Mouse (Mus musculus): ENCODE measurements at regions not wholly inside any gene's neighbourhood (a gene's known extent, or its start where the extent isn't known, plus 50 kb on each side); places are given as distances from the start of the nearest gene placed in this dataset.

GRCm38 (mm10) chr9:74650036-74650435 is 211.7 kb upstream of the Onecut1 start:
- no peak for DNase-seq (ENCODE audit: low spot score in 2 of 2)

DNA sequence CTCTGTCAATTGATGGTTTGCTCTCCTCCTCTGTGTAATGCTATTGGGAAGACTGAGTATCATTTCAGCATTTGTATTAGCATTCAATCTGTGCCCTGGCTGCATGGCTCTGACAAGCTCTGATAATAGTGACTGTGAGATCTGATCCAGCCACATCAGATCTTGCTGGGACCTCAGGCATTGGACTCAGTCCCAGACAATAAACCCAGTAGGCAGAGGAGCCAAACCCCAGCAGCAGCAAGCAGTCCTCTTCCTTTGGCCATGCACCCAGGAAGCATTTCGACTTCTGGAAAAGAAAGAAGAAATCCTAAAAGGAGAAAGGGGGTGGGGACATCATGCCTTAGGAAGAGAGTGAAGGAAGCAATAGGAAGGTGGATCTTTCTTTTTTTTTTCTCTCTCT is 205.8 kb upstream of the Onecut1 start:
- DNase-seq (ENCODE audit: low spot score in 2 of 2), result no peak

DNA sequence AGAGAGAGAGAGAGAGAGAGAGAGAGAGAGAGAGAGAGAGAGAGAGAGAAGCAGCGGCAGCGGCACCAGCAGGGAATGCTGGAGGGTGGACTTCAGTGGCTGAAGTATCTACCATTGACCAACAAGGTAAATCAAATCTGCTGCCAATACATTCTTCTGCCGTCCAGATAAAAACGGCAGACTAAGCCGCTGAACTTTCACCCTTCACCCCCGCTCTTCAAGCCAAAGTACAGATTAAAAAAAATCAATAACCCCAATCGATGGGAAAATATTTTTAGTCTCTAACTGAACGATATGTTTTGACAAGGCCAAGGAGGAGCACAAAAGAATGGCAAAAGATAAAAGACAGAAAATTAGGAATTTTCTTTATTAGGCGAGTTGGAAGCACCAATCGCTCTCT is 205.3 kb upstream of the Onecut1 start:
- no peak for DNase-seq (ENCODE audit: low spot score in 2 of 2)

DNA sequence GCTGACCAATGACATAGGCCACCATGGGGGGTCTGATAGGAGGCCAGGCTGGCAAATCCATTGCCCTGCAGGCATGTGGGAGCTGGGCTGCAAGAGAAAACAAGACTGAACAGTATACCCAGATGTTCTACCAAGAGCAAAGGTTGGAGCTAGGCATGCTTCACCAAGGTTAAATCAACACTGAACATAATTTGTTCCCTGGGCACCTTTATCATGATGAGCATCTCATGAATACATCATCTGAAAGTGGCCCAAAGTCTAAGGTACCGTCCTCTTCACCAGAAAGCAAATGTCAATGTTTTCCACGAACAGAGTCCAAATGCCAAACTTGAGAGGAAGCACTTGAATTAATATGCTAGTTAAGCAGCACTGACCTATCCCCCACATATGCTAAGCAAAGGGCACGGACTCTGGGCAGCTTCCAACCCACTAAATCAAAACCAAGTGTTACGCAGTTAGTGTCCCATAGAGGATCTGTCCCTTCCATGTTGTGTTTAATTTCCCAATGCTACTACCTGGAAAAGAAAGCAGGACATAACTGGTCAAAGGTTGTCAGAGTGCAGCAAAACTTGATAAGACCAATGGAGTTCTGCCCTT is 190.3 kb upstream of the Onecut1 start:
- DNase-seq (ENCODE audit: low spot score in 2 of 2), result no peak

- no peak for DNase-seq (ENCODE audit: low spot score in 2 of 2)
Observed at GRCm38 (mm10) chr9:74672261-74672660, 189.5 kb upstream of the Onecut1 start.

GRCm38 (mm10) chr9:74698229-74698628 is 163.5 kb upstream of the Onecut1 start:
- DNase-seq (ENCODE audit: low spot score in 2 of 2), result peak; percentile 2 to 4

DNA sequence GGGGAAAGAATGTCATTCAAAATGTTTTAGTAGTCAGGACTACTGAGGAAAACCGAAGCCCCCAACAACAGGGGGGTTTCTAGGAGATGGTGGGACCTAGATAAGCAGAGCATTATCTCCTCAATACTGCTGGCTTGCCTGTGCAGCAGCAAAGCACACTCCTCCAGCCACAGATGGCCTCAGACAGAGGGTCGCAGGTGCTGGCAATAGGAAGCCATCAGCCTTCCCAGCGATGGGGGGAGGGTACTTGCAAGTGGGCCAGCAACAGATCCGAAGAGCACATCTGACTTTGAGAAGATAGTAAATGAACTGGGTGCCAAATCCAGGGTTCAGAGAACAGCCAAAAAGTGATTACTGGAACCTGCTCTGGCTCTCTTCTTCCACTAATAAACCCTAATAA is 156.0 kb upstream of the Onecut1 start:
- no peak for DNase-seq (ENCODE audit: low spot score in 2 of 2)

GRCm38 (mm10) chr9:74707608-74708007 is 154.1 kb upstream of the Onecut1 start:
- DNase-seq (ENCODE audit: low spot score in 2 of 2), result no peak

GRCm38 (mm10) chr9:74711698-74712097 is 150.0 kb upstream of the Onecut1 start:
- no peak for DNase-seq (ENCODE audit: low spot score in 2 of 2)

DNA sequence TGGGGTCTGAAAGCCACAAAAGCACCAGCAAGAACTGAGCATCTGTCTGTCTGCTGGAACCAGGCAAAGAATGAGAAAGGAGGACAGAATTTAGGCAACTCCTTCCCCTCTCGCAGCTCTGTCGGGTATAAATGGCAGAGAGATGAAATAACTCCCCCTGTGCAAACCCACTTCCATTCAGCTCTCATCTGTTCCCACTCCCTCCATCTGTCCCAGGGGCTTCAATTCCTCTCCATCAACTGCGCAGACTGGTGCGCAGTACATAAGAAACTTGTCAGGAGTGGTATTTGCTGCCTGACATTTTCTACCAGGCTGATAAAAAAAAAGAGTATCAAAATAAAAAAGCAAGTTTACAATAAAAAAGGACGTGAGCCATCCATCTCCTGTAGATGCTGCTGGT is 129.3 kb upstream of the Onecut1 start:
- DNase-seq (ENCODE audit: low spot score in 2 of 2), result no peak

DNA sequence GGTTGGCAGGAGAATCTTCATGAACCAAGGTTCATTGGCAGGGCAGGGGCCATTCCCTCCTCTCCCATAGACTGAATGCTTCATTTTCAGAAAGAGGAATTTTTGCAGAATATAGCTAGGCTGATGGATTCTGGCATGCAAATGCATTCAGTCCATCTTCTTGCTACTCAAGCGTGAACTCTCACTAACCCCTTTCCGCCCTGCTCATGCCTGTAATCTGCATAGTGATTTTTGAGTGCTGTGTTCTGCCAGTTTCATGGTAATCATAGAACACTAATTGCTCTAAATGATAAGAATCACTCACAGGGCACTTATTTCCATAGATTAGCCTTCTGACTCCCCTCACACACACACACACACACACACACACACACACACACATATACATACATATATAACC is 119.8 kb upstream of the Onecut1 start:
- no peak for DNase-seq (ENCODE audit: low spot score in 2 of 2)

GRCm38 (mm10) chr9:74747886-74748285 is 113.8 kb upstream of the Onecut1 start:
- peak; percentile 33 to 50 for DNase-seq (ENCODE audit: low spot score in 2 of 2)

- DNase-seq (ENCODE audit: low spot score in 2 of 2), result no peak
Observed at GRCm38 (mm10) chr9:74758025-74758424, 103.7 kb upstream of the Onecut1 start.

GRCm38 (mm10) chr9:74758876-74759275 is 102.8 kb upstream of the Onecut1 start:
- DNase-seq (ENCODE audit: low spot score in 2 of 2), result no peak

- no peak for DNase-seq (ENCODE audit: low spot score in 2 of 2)
Observed at GRCm38 (mm10) chr9:74780419-74780818, 81.3 kb upstream of the Onecut1 start.

GRCm38 (mm10) chr9:74793394-74793793 is 68.3 kb upstream of the Onecut1 start:
- DNase-seq (ENCODE audit: low spot score in 2 of 2), result no peak

DNA sequence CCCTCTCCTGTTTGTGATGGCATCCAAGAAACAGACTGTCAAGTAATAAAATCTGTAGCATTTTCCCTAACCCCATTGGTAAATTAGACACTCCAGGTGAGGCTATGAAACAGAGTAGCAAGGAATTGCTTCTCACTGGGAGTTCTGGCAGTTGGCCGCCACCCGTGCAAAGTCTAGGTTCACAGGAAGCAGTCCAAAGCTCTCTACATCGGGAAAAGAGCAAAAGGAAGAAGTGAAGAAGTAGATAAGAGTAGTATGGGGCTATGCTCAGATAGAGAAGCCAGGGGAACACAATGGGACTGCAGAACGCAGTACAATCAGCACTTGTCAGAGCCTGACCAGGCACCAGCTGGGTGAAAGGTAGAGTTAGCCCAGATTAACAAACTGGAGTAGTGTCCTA is 65.7 kb upstream of the Onecut1 start:
- no peak for DNase-seq (ENCODE audit: low spot score in 2 of 2)

- no peak for DNase-seq (ENCODE audit: low spot score in 2 of 2)
Observed at GRCm38 (mm10) chr9:74797272-74797844, 64.4 kb upstream of the Onecut1 start.

GRCm38 (mm10) chr9:74801091-74801490 is 60.6 kb upstream of the Onecut1 start:
- no peak for DNase-seq (ENCODE audit: low spot score in 2 of 2)

DNA sequence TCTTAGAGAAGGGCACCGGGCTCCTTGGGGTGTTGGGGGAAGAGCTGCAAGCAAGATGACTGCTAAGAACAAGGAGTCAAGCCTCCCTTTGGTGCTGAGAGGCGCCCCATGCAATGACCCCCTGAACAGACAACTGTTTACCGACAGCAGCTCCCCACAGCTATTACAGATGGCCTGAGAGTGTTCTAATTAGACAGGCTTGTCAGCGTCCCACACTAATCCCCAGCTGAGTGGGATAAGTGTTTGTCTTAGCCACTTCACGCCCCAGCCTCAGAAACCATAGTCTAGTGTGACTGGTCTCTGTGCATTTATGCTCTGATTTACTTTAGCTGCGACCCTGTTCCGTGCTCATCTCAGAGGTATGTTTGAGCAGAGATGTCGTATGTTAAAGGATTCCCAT is 50.3 kb upstream of the Onecut1 start:
- DNase-seq (ENCODE audit: low spot score in 2 of 2), result no peak
